Mouse (Mus musculus) intestine, embryonic 16.5 days (tissue): ENCODE data around the gene Serac1. TPM values are rescaled to one million over a fixed set of nuclear protein-coding genes. Genes with fewer than 3 reads are reported as not detected.

Experiments
- ATAC-seq: fragments of 200-750 bp; cut with Nextera tagmentation; 2 replicates; pipeline ENCODE4 v1.8.0; 2017; ENCODE audit warnings: moderate TSS enrichment, moderate library complexity
- H3K27ac ChIP-seq: fragments of 300-500 bp; sonication (generic); 2 replicates; pipeline ENCODE4 v1.5.1; 2014; ENCODE audit warnings: mild to moderate bottlenecking, low read length
- H3K27me3 ChIP-seq: fragments of 300-500 bp; sonication (generic); replicated peaks from 2 replicates; pipeline ENCODE4 v1.6.1; 2014; ENCODE audit warnings: low read length, control low read depth, mixed read lengths; ENCODE audit not compliant: control insufficient read depth, insufficient read depth
- H3K36me3 ChIP-seq: fragments of 300-500 bp; sonication (generic); 2 replicates; pipeline ENCODE4 v1.6.1; 2014; ENCODE audit warnings: low read length, control low read depth; ENCODE audit not compliant: control insufficient read depth, insufficient read depth
- H3K4me1 ChIP-seq: fragments of 300-500 bp; sonication (generic); 2 replicates; pipeline ENCODE4 v1.6.1; 2014; ENCODE audit warnings: low read length, control low read depth, mixed read lengths; ENCODE audit not compliant: control insufficient read depth, insufficient read depth
- H3K4me2 ChIP-seq: fragments of 300-500 bp; sonication (generic); 2 replicates; pipeline ENCODE4 v1.6.1; 2014; ENCODE audit warnings: low read depth, low read length, control low read depth
- H3K4me3 ChIP-seq: fragments of 300-500 bp; sonication (generic); 2 replicates; pipeline ENCODE4 v1.5.1; 2014; ENCODE audit warnings: mild to moderate bottlenecking, low read length
- H3K9ac ChIP-seq: fragments of 300-500 bp; sonication (generic); 2 replicates; pipeline ENCODE4 v1.6.1; 2014; ENCODE audit warnings: low read depth, low read length
- H3K9me3 ChIP-seq: fragments of 300-500 bp; sonication (generic); 2 replicates; pipeline ENCODE4 v1.6.1; 2016; ENCODE audit warnings: low read length, control low read depth; ENCODE audit not compliant: control insufficient read depth
- WGBS: fragments of 180-500 bp; shearing (Covaris S2); extraction: QIAGEN DNeasy Blood & Tissue Kit; methylation state at CpG from one replicate; pipeline ENCODE4 v1.1.7; 2014; 5-methylcytosine and 5-hydroxymethylcytosine counted together
- polyA plus RNA-seq: library from polyadenylated mRNA; unstranded; fragments of >200 nt; fragmentation: Nextera tagmentation; extraction: Ambion mirVana; gene quantifications from 2 replicates; pipeline ENCODE4 v1.2.1, GENCODE M21; 2015

Gene Serac1
- polyA plus RNA-seq, 1 experiment from 2014 or later, result 4.6 TPM

DNA sequence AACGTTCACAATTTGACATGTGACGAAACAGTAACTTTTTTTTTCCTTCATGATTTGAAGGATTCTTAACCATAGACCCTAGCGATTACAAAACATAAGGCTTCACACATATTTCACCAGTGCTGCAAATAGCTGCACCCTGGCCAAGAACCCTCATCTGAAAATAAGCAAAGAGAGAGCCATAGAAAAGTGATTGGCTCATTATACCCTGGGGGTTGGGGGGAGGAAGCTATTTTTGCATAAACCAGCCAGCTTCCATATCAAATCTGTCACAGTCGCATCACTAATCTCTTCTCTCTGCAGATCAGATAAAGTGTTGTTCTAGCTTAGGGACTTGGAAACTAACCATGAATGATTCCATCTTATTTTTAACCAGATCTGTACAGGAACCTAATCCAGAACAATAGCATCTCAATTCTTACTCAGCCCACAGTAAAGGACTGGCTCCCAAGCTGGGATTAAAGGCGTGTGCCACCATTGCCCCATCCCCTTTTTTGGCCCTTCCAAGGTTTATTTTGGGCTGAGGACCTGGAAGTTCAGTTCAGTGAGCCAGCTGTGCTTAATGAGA is 3.9 kb upstream of the Serac1 start:
- Histone ChIP-seq H3K36me3 (0 out of 2 replicates have a peak, but pooled peaks cover 7% of the 10 kb centered on the region), H3K27ac (no peak overlapping the region), H3K9me3 (no peaks in the 10 kb centered on the region), H3K4me1 (no peaks in the 10 kb centered on the region), H3K4me2 (no peak overlapping the region), H3K27me3 (no peaks in the 10 kb centered on the region), H3K4me3 (no peak overlapping the region), H3K9ac (no peak overlapping the region)
- WGBS, result 91% methylated on average over 5 of the region's 5 CpGs
- no peak for ATAC-seq

DNA sequence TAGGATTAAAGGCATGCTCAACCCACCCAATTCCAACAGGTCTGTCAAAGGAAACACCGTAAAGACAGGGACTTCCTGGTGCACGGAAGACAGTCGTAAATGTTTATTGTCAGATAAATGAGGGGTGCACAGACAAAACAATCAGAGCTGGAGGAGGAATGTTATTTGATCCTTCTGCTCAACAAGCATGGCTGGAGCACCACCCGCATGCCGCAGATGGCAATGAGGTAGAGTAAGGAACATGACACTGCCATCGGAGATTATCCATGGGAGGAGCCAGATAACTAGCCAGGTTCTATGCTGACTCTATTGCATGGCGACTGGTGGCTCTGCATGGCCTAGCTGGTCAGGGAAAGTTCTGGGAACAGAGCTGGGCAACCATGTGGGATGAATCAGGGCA is 6.1 kb downstream of the Serac1 start:
- Histone ChIP-seq H3K9ac (no peak overlapping the region), H3K4me1 (peaks cover 5% of the 10 kb centered on the region; the same call in 1 of the 2 replicates), H3K4me3 (no peak overlapping the region), H3K9me3 (no peaks in the 10 kb centered on the region), H3K27me3 (no peaks in the 10 kb centered on the region), H3K27ac (no peak overlapping the region), H3K4me2 (no peak overlapping the region), H3K36me3 (0 out of 2 replicates have a peak, but pooled peaks cover 6% of the 10 kb centered on the region)
- WGBS, result 38% methylated on average over 7 of the region's 7 CpGs
- ATAC-seq, result peak; percentile 66

GRCm38 (mm10) chr17:6069866-6070265 is 9.7 kb downstream of the Serac1 start:
- 89% methylated on average over 6 of the region's 6 CpGs for WGBS

DNA sequence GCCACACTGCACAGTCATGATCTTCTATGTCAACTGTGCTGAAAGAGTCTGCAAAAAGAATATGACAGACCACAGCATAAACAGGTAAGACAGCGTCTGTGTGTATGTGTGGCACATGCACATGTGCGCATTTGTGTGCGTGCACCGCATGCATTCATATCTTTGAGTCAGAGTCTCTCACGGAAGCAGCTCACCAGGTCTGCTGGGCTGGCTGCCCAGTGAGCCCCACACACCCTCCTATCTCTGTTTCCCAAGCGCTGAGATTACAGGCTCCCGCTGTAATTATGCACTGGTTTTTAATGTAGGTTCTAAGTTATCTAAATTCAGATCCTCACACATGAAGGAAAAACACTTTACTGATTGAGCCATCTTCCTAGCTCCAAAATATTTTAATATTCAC is 11.9 kb downstream of the Serac1 start:
- ATAC-seq, result no peak
- Histone ChIP-seq H3K4me3 (no peak overlapping the region), H3K4me2 (no peak overlapping the region), H3K27me3 (no peaks in the 10 kb centered on the region), H3K4me1 (no peaks in the 10 kb centered on the region), H3K27ac (no peak overlapping the region), H3K9ac (no peak overlapping the region), H3K36me3 (0 out of 2 replicates have a peak, but pooled peaks cover 15% of the 10 kb centered on the region), H3K9me3 (no peaks in the 10 kb centered on the region)
- 95% methylated on average over 7 of the region's 7 CpGs for WGBS

More at GRCm38 (mm10) chr17:6069866-6070265, 9.7 kb downstream of the Serac1 start:
- no peak for ATAC-seq
- Histone ChIP-seq H3K36me3 (0 out of 2 replicates have a peak, but pooled peaks cover 15% of the 10 kb centered on the region), H3K27ac (no peak overlapping the region), H3K4me1 (peaks cover 5% of the 10 kb centered on the region; the same call in 1 of the 2 replicates), H3K27me3 (no peaks in the 10 kb centered on the region), H3K9me3 (no peaks in the 10 kb centered on the region), H3K9ac (no peak overlapping the region), H3K4me2 (no peak overlapping the region), H3K4me3 (no peak overlapping the region)

DNA sequence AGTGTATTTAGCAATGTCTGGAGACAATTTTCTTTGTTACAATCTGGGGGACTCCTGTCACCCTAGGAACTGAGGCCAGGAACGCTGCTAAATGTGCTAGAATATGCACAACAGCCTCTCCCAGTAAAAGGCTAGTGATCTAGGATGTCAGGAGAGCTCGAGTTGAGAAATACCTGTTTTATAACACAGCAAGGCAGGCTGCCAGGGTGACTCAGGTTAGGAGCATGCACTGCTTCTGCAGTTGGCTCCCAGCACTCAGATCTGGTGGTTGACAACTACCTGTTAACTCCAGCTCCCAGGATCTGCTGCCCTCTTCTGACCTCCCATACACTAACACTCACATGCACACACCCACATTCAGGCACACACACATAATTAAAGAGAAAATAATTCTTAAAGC is 13.5 kb downstream of the Serac1 start:
- Histone ChIP-seq H3K9me3 (no peaks in the 10 kb centered on the region), H3K36me3 (0 out of 2 replicates have a peak, but pooled peaks cover 15% of the 10 kb centered on the region), H3K27me3 (no peaks in the 10 kb centered on the region), H3K4me3 (no peak overlapping the region), H3K4me1 (no peaks in the 10 kb centered on the region), H3K9ac (no peak overlapping the region), H3K27ac (no peak overlapping the region), H3K4me2 (no peak overlapping the region)
- ATAC-seq, result no peak
- WGBS, result 95% methylated on average over 2 of the region's 2 CpGs

- H3K4me2 ChIP-seq, result no peak overlapping the region
- no peak overlapping the region for H3K9ac ChIP-seq
- H3K36me3 ChIP-seq, result 0 out of 2 replicates have a peak, but pooled peaks cover 10% of the 10 kb centered on the region
- WGBS, result 89% methylated on average over 5 of the region's 5 CpGs
- no peaks in the 10 kb centered on the region for H3K4me1 ChIP-seq
- no peak for ATAC-seq
- H3K27ac ChIP-seq, result no peak overlapping the region
- no peaks in the 10 kb centered on the region for H3K9me3 ChIP-seq
- no peaks in the 10 kb centered on the region for H3K27me3 ChIP-seq
- no peak overlapping the region for H3K4me3 ChIP-seq
These were observed 16.0 kb downstream of the Serac1 start for GRCm38 (mm10) chr17:6063532-6063931.

DNA sequence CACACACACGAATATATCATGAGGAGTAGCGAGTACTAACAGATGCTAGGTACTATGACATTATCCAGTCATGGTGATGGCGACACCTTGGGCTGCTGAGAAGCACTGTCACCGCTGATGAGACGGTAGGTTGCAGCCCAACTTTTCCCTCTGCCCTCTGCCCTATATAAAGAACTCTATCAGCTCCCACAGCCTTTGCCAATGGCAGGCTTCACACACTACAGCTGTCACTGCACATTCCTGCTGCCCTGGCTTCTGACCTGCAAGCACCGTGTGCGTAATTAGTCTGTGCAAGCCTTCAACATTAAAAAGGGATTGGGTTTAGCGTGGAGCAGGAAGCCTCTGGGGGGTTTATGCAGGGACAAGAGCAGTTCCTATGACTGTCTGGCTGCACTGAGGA is 16.7 kb downstream of the Serac1 start:
- WGBS, result 88% methylated on average over 8 of the region's 8 CpGs
- ATAC-seq, result no peak
- no peak overlapping the region for H3K9ac ChIP-seq
- no peaks in the 10 kb centered on the region for H3K27me3 ChIP-seq
- H3K4me2 ChIP-seq, result no peak overlapping the region
- no peaks in the 10 kb centered on the region for H3K4me1 ChIP-seq
- H3K9me3 ChIP-seq, result no peaks in the 10 kb centered on the region
- no peak overlapping the region for H3K4me3 ChIP-seq
- H3K36me3 ChIP-seq, result 0 out of 2 replicates have a peak, but pooled peaks cover 10% of the 10 kb centered on the region
- H3K27ac ChIP-seq, result no peak overlapping the region

DNA sequence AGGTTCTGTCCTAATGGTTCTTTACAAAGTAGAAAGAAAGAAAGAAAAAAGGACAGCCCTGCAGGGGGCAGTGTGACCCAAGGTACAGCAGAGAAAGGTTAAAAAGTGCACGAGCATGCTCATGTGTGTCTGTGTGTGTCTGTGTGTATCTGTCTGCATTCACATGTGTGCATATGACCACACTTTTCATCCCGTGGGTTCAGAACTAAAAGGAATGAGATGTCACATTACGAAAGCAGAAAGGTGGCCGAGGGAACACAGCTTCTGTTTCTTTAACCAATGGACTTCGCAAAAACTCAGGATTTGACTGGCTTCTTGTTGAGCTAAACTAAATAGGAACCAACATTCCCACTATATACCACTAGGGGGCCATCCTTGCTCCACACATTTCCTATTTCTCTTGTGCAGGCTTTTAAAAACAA is 24.6 kb downstream of the Serac1 start:
- Histone ChIP-seq H3K4me3 (no peak overlapping the region), H3K4me2 (no peak overlapping the region), H3K4me1 (no peaks in the 10 kb centered on the region), H3K36me3 (no peaks in the 10 kb centered on the region), H3K27ac (no peak overlapping the region), H3K9ac (no peak overlapping the region), H3K27me3 (no peaks in the 10 kb centered on the region), H3K9me3 (no peaks in the 10 kb centered on the region)
- 24% methylated on average over 5 of the region's 5 CpGs for WGBS
- no peak for ATAC-seq

- Histone ChIP-seq H3K36me3 (no peaks in the 10 kb centered on the region), H3K4me2 (no peak overlapping the region), H3K27ac (no peak overlapping the region), H3K27me3 (no peaks in the 10 kb centered on the region), H3K9ac (no peak overlapping the region), H3K4me1 (no peaks in the 10 kb centered on the region), H3K4me3 (no peak overlapping the region), H3K9me3 (no peaks in the 10 kb centered on the region)
- WGBS, result 75% methylated on average over 4 of the region's 4 CpGs
- ATAC-seq, result no peak
These were observed 26.7 kb downstream of the Serac1 start for GRCm38 (mm10) chr17:6052801-6053200.

DNA sequence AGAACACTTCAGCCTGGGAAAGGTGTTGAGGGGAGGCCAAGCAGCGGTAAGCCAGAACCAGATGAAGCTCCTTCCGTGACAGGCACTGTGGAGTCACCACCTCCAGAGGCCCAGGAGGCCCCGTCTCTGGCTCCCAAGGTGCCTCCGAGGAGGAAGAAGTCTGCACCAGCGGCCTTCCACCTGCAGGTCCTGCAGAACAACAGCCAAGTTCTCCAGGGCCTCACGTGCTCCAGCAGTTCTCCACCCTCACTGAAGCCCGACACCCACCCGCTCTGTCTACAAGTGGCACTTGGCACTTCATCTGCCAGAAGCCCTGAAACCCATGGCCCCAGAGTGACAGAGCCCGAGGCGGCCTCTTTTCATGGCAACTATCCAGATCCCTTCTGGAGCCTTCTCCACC is 42.0 kb downstream of the Serac1 start:
- Histone ChIP-seq H3K4me1 (peaks cover 5% of the 10 kb centered on the region; the same call in 1 of the 2 replicates), H3K9ac (no peak overlapping the region), H3K27me3 (no peaks in the 10 kb centered on the region), H3K9me3 (no peaks in the 10 kb centered on the region), H3K36me3 (peaks cover 3% of the 10 kb centered on the region; the same call in 1 of the 2 replicates), H3K27ac (no peak overlapping the region), H3K4me3 (no peak overlapping the region), H3K4me2 (no peak overlapping the region)
- peak; percentile 63 for ATAC-seq
- WGBS, result 87% methylated on average over 10 of the region's 10 CpGs
